Mouse (Mus musculus): ENCODE results near the gene Epb41l2.

- TF ChIP-seq POLR2A (IDR thresholded peaks at IDR 0.05; ENCODE audit: low read depth, low read length) (no peak), CTCF (conservative IDR thresholded peaks at IDR 0.05; ENCODE audit: insufficient read depth, insufficient read length, low read depth, low read length) (no peak)
Measured at GRCm38 (mm10) chr10:25427523-25427922, 67.9 kb downstream of the Epb41l2 start.

Data from kidney, adult 2 months (tissue).